Mouse (Mus musculus): ENCODE results near the gene Rap1b.

- TF ChIP-seq GATA1 (IDR thresholded peaks at IDR 0.05; ENCODE audit: borderline replicate concordance, low read length) (no peak), FLI1 (IDR thresholded peaks at IDR 0.05; ENCODE audit: low read length) (no peak)
These were observed 78.3 kb downstream of the Rap1b start for GRCm38 (mm10) chr10:117767286-117768140.

Data from megakaryocyte, embryonic 14.5 days (primary cell).